Mouse (Mus musculus): ENCODE data around the gene Gfy.

DNA sequence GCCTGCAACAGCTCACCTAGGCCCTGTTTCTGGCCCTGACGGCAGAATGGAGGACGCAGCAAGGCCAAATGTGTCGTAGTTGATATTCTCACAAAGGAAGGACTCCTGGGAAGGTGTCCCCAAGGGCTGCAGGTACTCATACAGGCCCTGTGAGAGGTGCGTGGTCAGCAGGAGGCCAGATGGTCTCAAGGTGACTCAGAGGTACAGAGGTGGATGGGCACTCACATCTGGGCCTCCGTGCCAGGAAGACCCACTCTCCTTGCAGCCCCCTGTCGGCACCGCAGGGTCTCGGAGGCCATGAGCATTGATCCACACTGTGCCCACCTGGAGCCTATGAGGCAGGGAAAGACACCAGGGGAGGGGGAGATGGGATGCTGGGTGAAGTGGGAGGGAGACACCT, 33.9 kb downstream of the Gfy start:
- TF ChIP-seq POLR2A (IDR thresholded peaks at IDR 0.05; ENCODE audit: insufficient read depth, low read depth, low read length) (no peak), CTCF (IDR thresholded peaks at IDR 0.05) (no peak)

Measured in heart, adult 2 months (tissue).